Mouse (Mus musculus) spleen, postnatal 10 days (tissue): ENCODE data around the gene Esr1.
A peak's percentile ranks its signal among the peaks of the same experiment; 100 is the strongest.
"Not testable (repeated sequence)": the region's sequence is repeated elsewhere in the genome, so short reads cannot be mapped to it uniquely, and the experiment has no call there.

Source experiments
- DNase-seq, 2 experiments: peaks; one replicate each; pipeline ENCODE4 v3.0.0; 2021 to 2022; ENCODE audit warnings: low spot score in 2 of 2

Esr1 gene

DNA sequence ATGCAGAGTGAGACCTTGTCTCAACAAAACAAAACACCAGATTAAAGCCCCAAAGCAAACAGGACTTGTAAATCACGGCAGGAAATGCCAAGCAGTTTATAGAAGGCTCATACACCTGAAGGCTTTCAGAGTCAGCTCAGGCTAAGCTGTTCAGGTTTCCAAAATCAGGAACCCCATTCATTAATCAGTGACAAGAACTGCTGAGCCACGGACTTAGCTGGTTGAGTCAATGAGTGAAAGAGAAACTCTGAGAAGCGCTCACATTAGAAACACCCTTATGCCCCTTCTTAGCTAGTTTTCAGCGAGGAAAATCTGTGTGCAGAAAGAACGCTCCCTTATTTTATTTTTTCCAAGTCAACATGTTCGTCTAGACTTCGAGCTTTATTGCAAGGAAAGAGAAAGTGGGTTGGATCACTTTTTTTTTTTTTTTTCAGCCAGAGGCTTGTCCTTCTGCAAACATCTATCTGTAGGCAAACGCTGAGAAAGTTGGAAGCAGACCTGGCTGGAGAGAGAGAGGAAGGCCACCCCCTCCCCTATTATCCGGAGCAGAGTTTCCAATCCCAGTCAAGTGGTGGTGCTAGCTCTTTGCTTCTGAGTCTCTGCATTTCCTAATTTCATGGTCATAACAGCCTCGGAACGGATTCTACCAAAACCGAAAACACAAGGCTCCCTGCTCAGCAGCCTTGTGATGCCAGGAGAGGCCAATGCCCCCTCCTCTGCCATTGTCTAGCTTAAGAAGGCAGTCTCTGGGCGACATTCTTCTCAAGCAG is at the start of gene Esr1:
Gene Esr1 (plus strand): TSS at position 208 of the 770 bp plus-strand sequence.
- DNase-seq, result no peak

DNA sequence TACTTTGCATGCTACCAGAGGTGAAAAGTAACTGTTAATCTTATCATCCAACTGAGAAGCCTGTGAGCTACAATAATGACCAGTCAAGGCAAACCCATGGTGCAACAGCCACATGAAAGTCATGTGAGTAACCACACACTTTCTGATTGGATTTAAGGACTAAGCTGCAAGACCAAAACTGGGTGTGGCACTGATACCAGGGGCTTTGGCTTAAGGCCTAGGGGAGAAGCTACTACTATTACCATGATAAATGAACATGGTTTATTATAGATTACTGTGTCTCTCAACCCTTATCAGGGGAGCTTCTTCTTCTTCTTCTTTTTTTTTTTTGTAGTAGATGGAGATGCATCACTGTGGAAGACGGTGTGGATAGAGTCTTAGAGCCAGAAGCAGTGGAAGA is 46.2 kb upstream of the Esr1 start:
- no peak for DNase-seq

DNA sequence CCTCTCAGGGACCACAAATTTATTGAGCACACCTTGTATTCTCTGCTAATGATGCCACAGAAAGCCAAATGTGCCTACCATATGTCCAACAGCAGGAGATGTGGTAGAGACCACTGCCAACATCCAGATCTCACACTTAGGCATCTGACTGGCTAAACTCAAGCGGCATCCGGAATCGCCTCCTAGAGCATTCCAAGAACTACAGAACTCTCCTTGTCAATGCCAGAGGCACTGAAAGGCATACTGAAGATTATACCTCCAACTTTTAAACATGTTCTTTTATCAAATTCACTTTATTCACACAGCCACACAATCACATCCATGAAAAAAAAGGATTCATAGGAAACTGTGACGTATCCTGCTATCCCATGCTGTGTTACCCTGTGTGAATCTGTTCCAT is 40.6 kb upstream of the Esr1 start:
- no peak for DNase-seq

DNA sequence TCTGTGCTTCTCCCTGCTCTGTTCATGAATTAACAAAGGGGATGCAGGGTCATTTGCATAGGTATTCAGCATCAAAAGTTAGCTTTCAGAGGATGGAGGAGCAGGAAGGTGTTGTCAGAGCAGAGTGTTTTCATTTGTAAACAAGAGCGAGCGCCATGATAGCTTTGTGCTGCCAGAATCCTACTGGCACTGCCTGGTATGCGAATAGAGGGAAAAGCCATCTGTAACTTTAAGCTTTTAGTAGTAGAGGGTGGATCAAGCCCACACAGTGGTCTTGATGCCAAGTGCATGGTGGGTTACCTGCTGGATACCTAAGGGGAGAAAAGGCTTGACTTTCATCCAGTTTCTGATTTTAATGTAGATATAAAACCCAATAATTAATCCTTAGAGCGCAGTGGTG is 40.1 kb upstream of the Esr1 start:
- no peak for DNase-seq

DNA sequence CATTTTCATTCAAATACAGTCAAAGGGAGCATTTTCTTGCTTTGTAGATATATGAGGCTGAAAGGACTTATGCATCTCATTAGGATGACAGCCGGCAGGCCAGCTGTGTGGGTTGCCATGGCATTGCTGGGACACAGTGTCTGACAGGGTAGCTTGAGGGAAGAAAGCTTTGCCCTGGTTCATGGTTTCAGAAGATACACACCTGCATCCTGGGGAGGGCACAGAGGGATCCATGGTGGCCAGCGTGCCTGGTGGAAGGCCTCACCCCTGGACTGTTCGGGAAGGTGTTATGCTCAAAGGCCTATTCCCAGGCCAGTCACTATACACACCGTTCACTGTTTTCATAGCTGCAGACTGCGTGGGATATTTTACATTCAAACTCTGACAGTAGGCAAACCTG is 29.5 kb upstream of the Esr1 start:
- no peak for DNase-seq

DNA sequence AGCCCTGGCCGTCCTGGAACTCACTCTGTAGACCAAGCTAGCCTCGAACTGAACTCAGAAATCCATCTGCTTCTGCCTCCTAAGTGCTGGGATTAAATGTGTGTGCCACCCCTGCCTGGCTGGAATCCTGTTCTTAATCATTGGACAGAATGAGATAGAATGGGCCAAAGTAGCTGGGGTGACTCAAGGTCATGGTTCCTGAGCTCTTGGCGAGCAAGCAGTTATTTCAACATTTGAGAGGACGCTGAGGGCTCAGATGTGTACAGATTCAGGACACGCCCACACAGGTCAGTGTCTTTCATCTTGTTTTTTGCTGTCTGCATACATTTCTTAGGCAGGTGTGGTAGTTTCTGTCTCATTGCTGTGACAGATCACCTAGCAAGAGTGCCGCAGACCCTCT is 24.7 kb upstream of the Esr1 start:
- no peak for DNase-seq

DNA sequence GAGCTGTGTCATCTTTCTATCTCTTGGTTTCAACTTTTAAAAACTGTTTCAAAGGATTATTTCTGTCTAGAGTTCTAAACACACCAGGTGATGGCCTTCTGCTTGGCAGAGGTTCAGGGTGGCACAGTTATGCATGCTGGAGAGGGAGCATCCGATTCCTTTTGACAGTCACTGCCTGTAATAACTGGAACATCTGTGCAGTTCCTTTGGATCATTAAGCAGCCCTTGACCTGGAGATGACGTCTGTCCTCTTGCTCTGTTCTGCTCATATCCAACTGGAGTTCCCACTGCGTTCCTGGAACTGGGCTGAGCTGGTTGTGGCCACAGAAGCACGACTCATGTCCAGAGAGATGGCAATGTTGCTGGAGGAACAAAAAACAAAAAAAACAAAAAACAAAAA is 21.8 kb upstream of the Esr1 start:
- no peak for DNase-seq

DNA sequence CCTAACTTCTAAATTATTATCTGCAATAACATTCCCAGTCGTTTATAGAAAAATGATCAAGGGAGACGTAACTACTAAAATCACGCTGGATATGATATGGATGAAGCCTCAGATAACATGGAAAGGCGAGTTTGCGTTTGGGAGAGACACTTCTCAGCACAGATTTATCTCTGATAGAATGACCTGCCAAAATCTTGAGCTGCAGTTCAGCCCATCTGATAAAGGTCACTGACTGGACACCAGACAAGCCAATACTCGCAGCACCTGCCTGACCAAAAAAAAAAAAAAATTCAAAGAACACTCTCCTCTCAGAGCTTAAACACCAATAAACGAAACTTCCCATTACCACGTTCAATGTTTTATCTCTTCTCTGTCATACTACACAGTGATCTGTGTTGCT is 20.4 kb upstream of the Esr1 start:
- DNase-seq, result no peak

DNA sequence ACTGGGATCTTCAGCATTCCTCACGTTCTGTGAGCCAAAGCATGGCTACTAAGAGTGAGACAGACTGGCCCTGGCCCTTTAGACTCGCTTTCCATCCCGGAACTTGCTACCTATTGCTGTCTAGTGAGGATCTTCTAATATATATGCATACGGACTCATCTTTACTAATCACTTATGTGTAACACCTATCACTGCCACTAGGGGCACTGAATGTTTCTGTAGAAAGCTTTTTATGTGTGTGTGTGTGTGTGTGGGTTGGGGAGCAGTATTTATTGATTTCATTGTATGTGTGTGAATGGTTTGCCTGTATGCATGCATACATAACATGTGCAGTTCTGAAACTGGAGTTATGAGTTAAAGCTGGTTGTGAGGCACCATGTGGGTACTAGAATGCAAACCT is 17.6 kb upstream of the Esr1 start:
- no peak for DNase-seq

DNA sequence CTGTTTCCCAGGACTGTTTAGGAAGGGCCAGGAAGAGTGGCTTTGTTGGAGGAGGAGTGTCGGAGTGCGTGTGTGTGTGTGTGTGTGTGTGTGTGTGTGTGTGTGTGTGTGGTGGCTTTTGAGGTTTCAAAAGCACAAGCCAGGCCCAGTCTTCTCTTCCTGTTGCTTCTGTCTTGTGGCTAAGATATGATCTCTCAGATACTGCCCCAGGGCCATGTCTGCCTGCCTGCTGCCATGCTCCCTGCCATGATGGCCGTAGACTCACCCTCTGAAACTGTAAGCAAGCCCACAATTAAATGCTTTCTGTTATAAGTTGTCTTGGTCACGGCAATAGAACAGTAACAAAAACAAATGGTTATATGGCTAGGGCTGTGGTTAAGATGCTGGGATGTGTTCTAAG is 14.2 kb upstream of the Esr1 start:
- DNase-seq, result no peak

DNA sequence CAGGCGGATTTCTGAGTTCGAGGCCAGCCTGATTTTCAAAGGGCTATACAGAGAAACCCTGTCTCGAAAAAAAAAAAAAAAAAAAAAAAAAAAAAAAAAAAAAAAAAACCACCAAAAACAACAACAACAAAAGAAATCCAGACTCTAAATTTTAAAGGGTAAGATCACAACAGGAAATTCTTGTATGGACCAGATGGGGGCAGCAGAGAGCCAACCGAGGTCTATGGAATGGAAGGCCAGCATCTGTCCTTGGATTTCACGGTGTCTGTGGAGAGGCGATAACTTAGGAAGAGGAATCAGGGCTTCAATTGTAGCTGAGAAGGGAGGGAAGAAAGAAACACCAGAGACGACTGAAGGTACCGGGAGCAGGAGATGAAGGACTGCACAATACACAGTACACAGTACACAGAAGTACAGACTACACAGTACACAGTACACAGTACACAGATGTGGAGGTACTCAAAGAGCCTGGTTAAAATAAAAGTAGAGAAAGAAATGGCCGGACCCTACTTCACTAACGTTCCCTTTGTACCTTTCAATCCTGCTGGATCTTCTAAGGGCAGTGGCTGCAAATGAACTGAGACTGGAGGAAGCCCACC is 13.1 kb upstream of the Esr1 start:
- peak in 1 of 2 experiments; percentile 45 for DNase-seq

DNA sequence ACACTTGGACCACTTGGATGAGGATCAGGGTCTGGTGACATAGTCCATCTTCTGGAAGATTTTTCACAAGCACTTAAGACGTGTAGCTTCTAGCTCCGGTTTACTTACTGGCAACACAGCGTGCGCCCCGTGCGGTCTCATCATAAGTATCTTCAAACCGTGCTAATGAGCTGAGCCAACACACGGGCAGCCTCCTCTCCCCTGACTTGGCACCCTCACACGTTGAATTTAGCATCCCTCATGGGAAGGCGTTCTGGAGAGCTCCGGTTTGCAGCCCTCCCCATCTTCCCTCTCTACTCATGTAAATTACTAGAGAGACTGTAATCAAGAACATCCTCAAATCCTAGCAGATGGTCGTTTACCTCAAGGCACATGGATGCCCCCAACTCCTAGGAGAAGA is 12.5 kb upstream of the Esr1 start:
- DNase-seq, result no peak

DNA sequence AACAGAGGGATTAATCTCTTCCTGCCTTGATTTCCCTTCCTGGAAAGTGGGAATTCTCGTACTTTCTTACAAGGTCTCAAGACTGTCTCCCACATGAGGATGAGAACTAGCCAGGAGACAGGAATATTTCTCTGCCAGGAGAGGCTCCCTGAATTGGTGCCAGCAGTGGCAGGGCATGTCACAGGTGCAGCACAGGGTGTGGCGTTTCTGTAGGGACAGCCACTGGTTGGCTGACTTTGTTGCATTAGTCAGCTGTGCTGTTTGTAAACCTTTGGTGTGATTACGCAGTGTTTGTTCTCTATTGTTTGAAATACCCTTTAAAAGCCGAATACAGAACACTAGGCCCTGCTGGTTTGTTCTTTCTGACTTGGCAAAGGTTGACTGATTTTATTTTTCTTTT is 11.8 kb upstream of the Esr1 start:
- no peak for DNase-seq

DNA sequence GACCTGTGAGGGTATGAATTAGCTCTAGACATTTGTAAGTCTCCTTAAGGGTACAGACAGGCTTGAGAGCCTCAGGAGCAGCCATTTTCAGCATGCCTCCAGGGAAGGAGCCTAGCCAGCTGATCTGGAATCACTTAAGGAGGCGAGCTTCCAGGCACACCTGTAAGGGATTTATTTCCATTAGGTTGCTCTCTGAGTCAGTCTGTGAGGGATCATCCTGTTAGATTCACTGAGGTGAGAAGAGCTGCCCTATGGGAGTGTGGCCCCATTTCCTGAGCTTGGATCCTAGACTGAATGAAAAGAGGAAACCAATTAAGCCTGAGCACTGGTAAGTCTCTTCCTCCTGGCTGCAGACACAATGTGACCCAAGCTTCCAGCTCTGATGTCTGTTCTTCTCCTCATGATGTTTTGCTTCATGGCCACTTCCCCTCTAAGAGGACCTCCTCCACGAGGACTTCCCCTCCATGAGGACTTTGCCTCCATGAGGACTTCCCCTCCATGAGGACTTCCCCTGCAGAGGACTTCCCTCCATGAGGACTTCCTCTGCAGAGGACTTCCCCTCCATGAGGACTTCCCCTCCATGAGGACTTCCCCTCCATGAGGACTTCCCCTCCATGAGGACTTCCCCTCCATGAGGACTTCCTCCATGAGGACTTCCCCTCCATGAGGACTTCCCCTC is 10.5 kb upstream of the Esr1 start:
- no peak for DNase-seq

DNA sequence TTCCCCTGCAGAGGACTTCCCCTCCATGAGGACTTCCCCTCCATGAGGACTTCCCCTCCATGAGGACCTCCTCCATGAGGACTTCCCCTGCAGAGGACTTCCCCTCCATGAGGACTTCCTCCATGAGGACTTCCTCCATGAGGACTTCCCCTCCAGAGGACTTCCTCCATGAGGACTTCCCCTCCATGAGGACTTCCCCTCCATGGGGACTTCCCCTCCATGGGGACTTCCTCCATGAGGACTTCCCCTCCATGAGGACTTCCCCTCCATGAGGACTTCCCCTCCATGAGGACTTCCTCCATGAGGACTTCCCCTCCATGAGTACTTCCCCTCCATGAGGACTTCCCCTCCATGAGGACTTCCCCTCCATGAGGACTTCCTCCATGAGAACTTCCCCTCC is 9.8 kb upstream of the Esr1 start:
- not testable (repeated sequence) for DNase-seq

DNA sequence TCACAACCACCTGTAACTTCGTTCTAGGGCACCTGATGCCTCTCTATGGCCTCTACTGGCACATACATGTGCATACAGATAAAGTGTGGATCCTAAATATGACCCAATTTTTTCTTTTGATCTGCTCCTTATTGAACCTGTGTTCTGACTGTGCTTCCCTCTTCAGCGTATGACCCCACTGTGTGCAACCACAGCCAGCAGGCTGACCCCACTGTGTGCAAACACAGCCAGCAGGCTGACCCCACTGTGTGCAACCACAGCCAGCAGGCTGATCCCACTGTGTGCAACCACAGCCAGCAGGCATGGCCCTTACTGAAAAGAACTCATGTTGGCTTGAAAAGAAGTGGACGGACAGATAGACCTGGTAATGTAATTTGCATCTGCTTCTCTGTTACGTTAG is 8.9 kb upstream of the Esr1 start:
- no peak for DNase-seq

DNA sequence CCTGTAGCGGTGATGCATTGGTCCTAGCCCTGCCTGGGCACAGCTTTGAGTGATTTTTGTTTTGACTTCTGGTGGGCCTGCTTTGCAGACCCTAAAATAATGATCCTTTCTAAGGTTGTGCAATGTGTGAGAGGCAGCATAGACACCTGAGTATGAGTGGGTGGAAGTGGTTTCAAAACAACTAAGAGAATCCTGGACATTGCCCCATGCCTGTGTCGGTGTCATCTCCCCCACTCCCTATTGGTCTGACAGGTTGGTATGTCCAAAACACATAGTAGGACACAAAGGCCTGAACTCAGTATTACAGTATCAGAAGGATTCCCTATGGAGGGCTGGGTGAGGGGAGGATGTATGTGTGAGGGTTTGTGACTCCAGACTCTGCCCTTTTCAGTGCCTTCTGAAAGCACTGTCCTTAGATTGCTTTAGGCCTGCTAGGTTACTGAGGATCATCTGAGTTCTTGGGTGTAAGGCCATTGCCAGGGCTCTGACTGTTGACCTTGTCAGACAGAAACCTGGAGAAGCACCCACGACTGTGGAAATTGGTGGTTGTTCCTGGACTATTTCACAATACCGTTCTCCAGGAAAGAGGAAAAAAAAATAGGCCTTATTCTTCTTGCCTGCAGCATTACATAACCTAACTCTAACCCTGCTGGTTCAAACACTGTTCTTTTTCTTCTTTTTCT is 6.7 kb upstream of the Esr1 start:
- no peak for DNase-seq

DNA sequence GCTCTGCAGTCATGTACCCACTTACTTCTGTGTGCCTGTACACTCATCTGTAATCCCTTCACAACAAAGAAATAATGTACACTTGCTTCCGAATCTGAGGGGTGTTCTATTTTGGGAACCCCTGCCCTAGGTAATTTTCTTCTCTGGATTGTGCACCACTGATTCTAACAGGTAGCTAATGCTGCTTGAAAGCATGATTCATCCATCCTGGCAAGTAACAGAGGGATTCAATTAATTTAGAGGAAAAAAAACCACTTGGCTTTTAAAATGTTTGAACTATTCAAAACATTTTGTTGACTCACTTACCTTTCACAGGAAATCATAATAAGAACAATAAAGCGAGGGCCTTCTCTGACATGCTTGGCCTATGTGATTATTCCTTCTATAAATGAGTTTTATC is 1.2 kb upstream of the Esr1 start:
- no peak for DNase-seq

DNA sequence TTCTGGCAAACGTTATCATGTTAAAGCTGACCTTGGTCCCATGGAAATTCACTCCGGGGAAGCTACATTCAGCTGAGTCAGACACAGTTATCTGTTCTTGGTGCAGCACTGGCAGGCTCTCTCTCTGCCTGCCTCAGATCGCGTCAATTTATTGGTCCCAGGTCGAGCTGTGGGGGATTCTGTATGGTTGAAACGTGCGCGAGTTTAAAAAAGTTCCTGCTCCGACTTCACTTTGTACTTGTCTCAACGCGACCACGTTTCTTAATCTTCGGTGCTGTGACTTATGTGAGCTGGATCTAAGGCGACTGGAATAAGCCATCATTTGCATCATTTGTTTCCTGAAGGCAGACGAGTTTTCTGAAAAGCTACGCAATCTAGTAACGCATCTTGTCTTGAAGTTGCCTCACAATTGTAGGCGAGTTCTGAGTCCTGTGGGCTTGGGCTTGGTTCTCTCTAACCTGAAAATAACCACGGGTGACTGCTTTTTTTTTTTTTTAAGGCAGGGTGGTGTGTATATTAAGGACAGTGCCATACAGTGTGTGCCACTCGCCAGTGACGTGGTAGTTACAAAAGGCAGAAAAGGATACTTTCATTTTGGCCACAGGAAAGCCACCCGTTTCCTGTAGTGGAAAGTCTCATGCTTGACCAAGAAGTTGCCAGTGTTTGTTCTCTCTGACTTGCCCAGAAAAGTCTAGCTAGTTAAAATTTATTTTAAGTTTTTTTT is 1.1 kb downstream of the Esr1 start:
- peak; percentile 10 to 30 for DNase-seq

DNA sequence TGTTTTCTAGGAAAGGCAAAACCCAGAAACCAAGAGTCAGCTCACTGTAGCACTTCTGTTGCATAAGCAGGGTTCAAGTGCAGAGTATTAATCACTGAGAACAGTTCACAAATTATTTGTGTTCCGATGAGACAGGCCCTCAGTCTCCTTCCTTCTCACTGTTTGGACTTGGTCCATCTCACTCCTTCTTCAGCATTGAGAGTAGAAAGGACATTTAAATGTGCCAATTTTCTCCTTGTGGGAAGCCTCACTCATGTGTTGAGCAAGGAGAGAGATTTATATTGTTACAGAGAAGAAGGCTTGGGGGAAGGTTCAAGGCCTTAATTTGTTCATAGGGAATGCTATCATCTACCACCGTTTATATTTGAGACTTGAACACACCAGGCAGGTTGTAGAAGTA is 6.6 kb downstream of the Esr1 start:
- no peak for DNase-seq

DNA sequence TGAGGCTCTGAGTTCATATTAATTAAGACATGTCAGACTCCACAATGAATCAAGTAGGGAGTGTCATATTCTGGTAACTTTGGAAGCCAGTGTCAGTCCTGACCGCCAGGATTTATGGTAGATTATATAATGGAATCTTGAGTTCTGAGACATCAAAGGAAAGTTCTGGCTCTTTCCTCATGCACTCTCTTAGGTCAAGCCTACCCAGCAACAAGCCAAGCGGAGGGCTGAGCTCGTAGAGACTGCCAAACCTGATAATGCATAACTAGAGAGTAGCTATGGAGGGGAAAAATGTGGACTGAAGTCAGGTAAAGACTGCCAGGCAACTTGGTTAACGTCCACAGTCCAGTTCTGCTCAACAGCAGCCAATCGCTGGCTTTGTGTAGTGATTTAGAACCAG is 7.3 kb downstream of the Esr1 start:
- DNase-seq, result no peak

DNA sequence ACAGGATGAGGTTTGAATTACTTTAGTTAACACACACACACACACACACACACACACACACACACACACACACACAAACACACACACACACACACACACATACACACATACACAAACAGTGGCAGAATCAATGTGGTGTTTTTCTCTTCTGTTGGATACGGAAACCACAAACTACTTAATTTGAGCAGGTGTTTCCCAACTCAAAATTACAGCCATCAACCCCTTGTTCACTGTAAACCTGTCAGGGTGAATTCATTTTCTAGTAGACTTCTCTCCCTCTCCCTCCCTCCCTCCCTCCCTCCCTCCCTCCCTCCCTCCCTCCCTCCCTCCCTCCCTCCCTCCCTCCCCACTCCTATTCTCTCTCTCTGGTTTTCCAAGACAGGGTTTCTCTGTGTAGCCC is 8.0 kb downstream of the Esr1 start:
- not testable (repeated sequence) for DNase-seq
